Mouse (Mus musculus) midbrain, embryonic 11.5 days (tissue): ENCODE results near the gene Plk1. TPM values are rescaled to one million over a fixed set of nuclear protein-coding genes. Genes with fewer than 3 reads are reported as not detected.
A peak's percentile ranks its signal among the peaks of the same experiment; 100 is the strongest.

ENCODE experiments used
- ATAC-seq: fragments of 200-750 bp; cut with Nextera tagmentation; 2 replicates; pipeline ENCODE4 v1.8.0; 2017; ENCODE audit warnings: moderate TSS enrichment, moderate library complexity; ENCODE audit not compliant: low FRiP score
- DNase-seq: peaks from one replicate; pipeline ENCODE4 v3.0.0; 2015; ENCODE audit warnings: low spot score; ENCODE audit errors: missing footprints
- H3K27ac ChIP-seq: fragments of 300-500 bp; sonication (generic); 2 replicates; pipeline ENCODE4 v1.5.1; 2014; ENCODE audit warnings: low read depth, low read length
- H3K27me3 ChIP-seq: fragments of 300-500 bp; sonication (generic); 2 replicates; pipeline ENCODE4 v1.6.1; 2014; ENCODE audit warnings: mild to moderate bottlenecking, low read length, moderate library complexity, mixed read lengths; ENCODE audit not compliant: control insufficient read depth, insufficient read depth
- H3K36me3 ChIP-seq: fragments of 300-500 bp; sonication (generic); 2 replicates; pipeline ENCODE4 v1.6.1; 2014; ENCODE audit warnings: mild to moderate bottlenecking, low read length, moderate library complexity, mixed read lengths; ENCODE audit not compliant: control insufficient read depth, insufficient read depth
- H3K4me1 ChIP-seq: fragments of 300-500 bp; sonication (generic); 2 replicates; pipeline ENCODE4 v1.6.1; 2014; ENCODE audit warnings: low read length; ENCODE audit not compliant: control insufficient read depth, insufficient read depth
- H3K4me2 ChIP-seq: fragments of 300-500 bp; sonication (generic); 2 replicates; pipeline ENCODE4 v1.6.1; 2014; ENCODE audit warnings: mild to moderate bottlenecking, moderate library complexity
- H3K4me3 ChIP-seq: fragments of 300-500 bp; sonication (generic); 2 replicates; pipeline ENCODE4 v1.5.1; 2014; ENCODE audit warnings: low read depth, low read length
- H3K9ac ChIP-seq: fragments of 300-500 bp; sonication (generic); 2 replicates; pipeline ENCODE4 v1.6.1; 2014; ENCODE audit warnings: low read length
- H3K9me3 ChIP-seq: fragments of 300-500 bp; sonication (generic); 2 replicates; pipeline ENCODE4 v1.6.1; 2016; ENCODE audit warnings: low read length; ENCODE audit not compliant: control insufficient read depth
- WGBS: fragments of 180-500 bp; shearing (Covaris S2); extraction: QIAGEN DNeasy Blood & Tissue Kit; methylation state at CpG from one replicate; pipeline ENCODE4 v1.1.7; 2014; 5-methylcytosine and 5-hydroxymethylcytosine counted together
- polyA plus RNA-seq: library from polyadenylated mRNA; unstranded; fragments of >200 nt; fragmentation: Nextera tagmentation; extraction: Ambion mirVana; gene quantifications from 2 replicates; pipeline ENCODE4 v1.2.1, GENCODE M21; 2014

Plk1 gene
- 114 and 129 TPM in 2 replicates for polyA plus RNA-seq

GRCm38 (mm10) chr7:122158915-122159902 is at the start of gene Plk1:
Gene Plk1, plus strand, starts transcription at chr7:122159439.
- DNase-seq = peak; percentile 99
- ATAC-seq = peak; percentile 95
- Histone ChIP-seq H3K27me3 (no peaks in the 10 kb centered on the region), H3K9ac (peak within 1 kb of the TSS; percentile 90), H3K4me1 (peaks cover 30% of the 10 kb centered on the region), H3K4me3 (peak within 1 kb of the TSS; percentile 82), H3K4me2 (peak within 1 kb of the TSS; percentile 76), H3K9me3 (no peaks in the 10 kb centered on the region), H3K27ac (peak within 1 kb of the TSS; percentile 75), H3K36me3 (peaks cover 19% of the 10 kb centered on the region)
- WGBS = under 1% methylated on average over 63 of the region's 63 CpGs

- no peak overlapping the region for H3K4me2 ChIP-seq
- H3K36me3 ChIP-seq = peaks cover 14% of the 10 kb centered on the region
- no peak overlapping the region for H3K4me3 ChIP-seq
- no peak overlapping the region for H3K9ac ChIP-seq
- no peak for DNase-seq
- no peaks in the 10 kb centered on the region for H3K9me3 ChIP-seq
- WGBS = 85% methylated on average over 4 of the region's 4 CpGs
- no peak overlapping the region for H3K27ac ChIP-seq
- H3K4me1 ChIP-seq = no peaks in the 10 kb centered on the region
- no peaks in the 10 kb centered on the region for H3K27me3 ChIP-seq
- ATAC-seq = no peak
Observed at GRCm38 (mm10) chr7:122123518-122123917, 35.7 kb upstream of the Plk1 start.

DNA sequence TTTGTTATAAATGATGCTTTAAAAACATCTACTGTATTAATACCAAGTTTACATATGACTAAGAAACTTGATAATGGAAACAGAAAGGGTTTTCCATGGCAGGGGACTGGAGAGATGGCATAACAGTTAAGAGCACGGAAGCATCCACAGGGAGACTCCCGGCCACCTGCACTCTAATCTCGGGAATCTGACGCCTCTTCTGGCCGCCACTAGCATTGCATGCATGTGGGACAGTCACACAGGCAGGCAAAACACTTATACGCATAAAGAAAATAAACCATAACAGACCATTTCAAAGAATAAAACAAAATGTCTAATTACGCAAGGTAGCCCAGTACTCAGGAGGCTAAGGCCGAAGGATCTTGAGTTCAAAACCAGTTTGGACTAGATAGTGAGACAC is 33.6 kb upstream of the Plk1 start:
- H3K27me3 ChIP-seq = no peaks in the 10 kb centered on the region
- no peak overlapping the region for H3K27ac ChIP-seq
- no peak overlapping the region for H3K4me3 ChIP-seq
- no peak for ATAC-seq
- H3K9me3 ChIP-seq = no peaks in the 10 kb centered on the region
- no peak overlapping the region for H3K4me2 ChIP-seq
- WGBS = 85% methylated on average over 8 of the region's 8 CpGs
- H3K9ac ChIP-seq = no peak overlapping the region
- peaks cover 11% of the 10 kb centered on the region for H3K36me3 ChIP-seq
- H3K4me1 ChIP-seq = no peaks in the 10 kb centered on the region
- no peak for DNase-seq

- Histone ChIP-seq H3K27me3 (no peaks in the 10 kb centered on the region), H3K4me2 (no peak overlapping the region), H3K4me3 (no peak overlapping the region), H3K4me1 (peaks cover 5% of the 10 kb centered on the region; the same call in 1 of the 2 replicates), H3K9ac (no peak overlapping the region), H3K27ac (no peak overlapping the region), H3K36me3 (peaks cover 11% of the 10 kb centered on the region), H3K9me3 (no peaks in the 10 kb centered on the region)
- WGBS = 92% methylated on average over 11 of the region's 11 CpGs
- ATAC-seq (no peak), DNase-seq (no peak)
Observed at GRCm38 (mm10) chr7:122126946-122127345, 32.3 kb upstream of the Plk1 start.

- no peak overlapping the region; the same call in 1 of the 2 replicates for H3K9ac ChIP-seq
- H3K27ac ChIP-seq = no peak overlapping the region
Observed at GRCm38 (mm10) chr7:122131834-122132233, 27.4 kb upstream of the Plk1 start.

GRCm38 (mm10) chr7:122132497-122133337 is 26.5 kb upstream of the Plk1 start, which contains the start of the genes Palb2 and Dctn5:
Gene Palb2, minus strand, starts transcription at chr7:122132985.
Gene Dctn5, plus strand, starts transcription at chr7:122133041.
- H3K36me3 ChIP-seq = no peaks in the 10 kb centered on the region; the same call in 1 of the 2 replicates
- no peak within 1 kb of the TSS; the same call in 1 of the 2 replicates for H3K27ac ChIP-seq
- peak within 1 kb of the TSS; percentile 86 for H3K9ac ChIP-seq
- ATAC-seq (peak; percentile 97), DNase-seq (peak; percentile 100)
- H3K4me1 ChIP-seq = peaks cover 12% of the 10 kb centered on the region; the same call in 1 of the 2 replicates
- no peaks in the 10 kb centered on the region for H3K9me3 ChIP-seq
- under 1% methylated on average over 54 of the region's 54 CpGs for WGBS
- H3K4me2 ChIP-seq = peak within 1 kb of the TSS; percentile 66
- no peaks in the 10 kb centered on the region for H3K27me3 ChIP-seq
- H3K4me3 ChIP-seq = peak within 1 kb of the TSS; percentile 73

More at GRCm38 (mm10) chr7:122131834-122132233, 27.4 kb upstream of the Plk1 start:
- peaks cover 12% of the 10 kb centered on the region; the same call in 1 of the 2 replicates for H3K4me1 ChIP-seq
- H3K4me3 ChIP-seq = peak overlapping the region; percentile 73
- no peaks in the 10 kb centered on the region for H3K9me3 ChIP-seq
- H3K36me3 ChIP-seq = peaks cover 3% of the 10 kb centered on the region; the same call in 1 of the 2 replicates
- peak overlapping the region; percentile 66 for H3K4me2 ChIP-seq
- no peak for DNase-seq
- ATAC-seq = no peak
- H3K27me3 ChIP-seq = no peaks in the 10 kb centered on the region

DNA sequence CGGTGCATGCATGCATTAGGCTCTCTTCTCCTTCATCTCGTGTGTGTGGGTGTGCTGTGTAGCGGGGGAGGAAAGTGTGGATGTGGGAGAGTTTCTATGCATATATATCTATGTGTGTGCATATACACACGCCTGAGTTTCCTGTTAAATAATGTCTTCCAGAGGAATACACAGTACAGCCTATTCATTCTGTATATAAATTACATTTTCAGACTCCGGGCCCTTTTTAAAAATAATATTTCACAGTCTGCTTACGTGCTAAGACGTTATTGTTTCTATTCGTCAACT is 26.0 kb upstream of the Plk1 start:
- ATAC-seq = no peak; the same call in 1 of the 2 replicates
- H3K4me2 ChIP-seq = peak overlapping the region; percentile 57
- peak overlapping the region; percentile 86 for H3K9ac ChIP-seq
- no peaks in the 10 kb centered on the region for H3K9me3 ChIP-seq
- H3K4me3 ChIP-seq = peak overlapping the region; percentile 73
- H3K4me1 ChIP-seq = peaks cover 12% of the 10 kb centered on the region; the same call in 1 of the 2 replicates
- no peak for DNase-seq
- H3K27me3 ChIP-seq = no peaks in the 10 kb centered on the region
- WGBS = 19% methylated on average over 8 of the region's 8 CpGs
- no peak overlapping the region for H3K27ac ChIP-seq
- H3K36me3 ChIP-seq = peaks cover 3% of the 10 kb centered on the region; the same call in 1 of the 2 replicates

- DNase-seq (peak; percentile 86), ATAC-seq (no peak)
- H3K9me3 ChIP-seq = no peaks in the 10 kb centered on the region
- H3K9ac ChIP-seq = no peak overlapping the region
- peaks cover 12% of the 10 kb centered on the region; the same call in 1 of the 2 replicates for H3K4me1 ChIP-seq
- H3K4me2 ChIP-seq = no peak overlapping the region
- no peak overlapping the region for H3K27ac ChIP-seq
- H3K36me3 ChIP-seq = peaks cover 8% of the 10 kb centered on the region
- H3K27me3 ChIP-seq = no peaks in the 10 kb centered on the region
- 74% methylated on average over 10 of the region's 10 CpGs for WGBS
- H3K4me3 ChIP-seq = no peak overlapping the region
Observed at GRCm38 (mm10) chr7:122135070-122135469, 24.2 kb upstream of the Plk1 start.
